Mouse (Mus musculus) layer of hippocampus, adult 2 months (tissue): ENCODE data around the gene Lmx1a. TPM values are rescaled to one million over a fixed set of nuclear protein-coding genes. Genes with fewer than 3 reads are reported as not detected.

Experiments
- DNase-seq, 2 experiments: peaks; one replicate each; pipeline ENCODE4 v3.0.0; 2022; ENCODE audit warnings: low spot score in 2 of 2
- H3K27ac ChIP-seq: fragments of 200-600 bp; 2 replicates; pipeline ENCODE4 v1.8.1; 2022
- H3K4me3 ChIP-seq: fragments of 200-600 bp; 2 replicates; pipeline ENCODE4 v1.8.1; 2022; ENCODE audit warnings: mild to moderate bottlenecking
- CTCF ChIP-seq: fragments of 200-600 bp; conservative IDR thresholded peaks from 2 replicates; pipeline ENCODE4 v1.8.1; 2022; ENCODE audit warnings: antibody characterized with exemption, mild to moderate bottlenecking, moderate library complexity
- total RNA-seq, 2 experiments: library from RNA; stranded (reverse); gene quantifications; 2 replicates each; pipeline ENCODE4 v1.2.3; 2021

Gene Lmx1a
- total RNA-seq, 2 experiments from 2014 or later = 0.10 to 0.33 TPM

- peak; percentile 88 for TF ChIP-seq CTCF
- DNase-seq = peak in 1 of 2 experiments; percentile 64
- Histone ChIP-seq H3K27ac (no peak overlapping the region), H3K4me3 (no peak overlapping the region)
Measured at GRCm38 (mm10) chr1:167781787-167782484, 92.9 kb downstream of the Lmx1a start.

- H3K4me3 ChIP-seq = no peak overlapping the region
- TF ChIP-seq CTCF = no peak
- no peak for DNase-seq
- H3K27ac ChIP-seq = no peak overlapping the region
Measured at GRCm38 (mm10) chr1:167784067-167784466, 95.0 kb downstream of the Lmx1a start.

- Histone ChIP-seq H3K4me3 (no peak overlapping the region), H3K27ac (no peak overlapping the region)
- no peak for DNase-seq
- TF ChIP-seq CTCF = no peak
Measured at GRCm38 (mm10) chr1:167788684-167789413, 99.8 kb downstream of the Lmx1a start.

GRCm38 (mm10) chr1:167789448-167789847 lies 100.4 kb downstream of the Lmx1a start:
- no peak for TF ChIP-seq CTCF
- H3K4me3 ChIP-seq = no peak overlapping the region
- no peak overlapping the region for H3K27ac ChIP-seq
- DNase-seq = no peak

GRCm38 (mm10) chr1:167790688-167791087 lies 101.7 kb downstream of the Lmx1a start:
- no peak for DNase-seq
- no peak overlapping the region for H3K27ac ChIP-seq

GRCm38 (mm10) chr1:167791221-167791620 lies 102.2 kb downstream of the Lmx1a start:
- no peak overlapping the region for H3K27ac ChIP-seq
- no peak overlapping the region for H3K4me3 ChIP-seq
- TF ChIP-seq CTCF = no peak
- no peak for DNase-seq

More at GRCm38 (mm10) chr1:167790688-167791087, 101.7 kb downstream of the Lmx1a start:
- no peak overlapping the region for H3K4me3 ChIP-seq
- no peak for TF ChIP-seq CTCF

- TF ChIP-seq CTCF = no peak
- Histone ChIP-seq H3K4me3 (no peak overlapping the region), H3K27ac (no peak overlapping the region)
- no peak for DNase-seq
Measured at GRCm38 (mm10) chr1:167801923-167802322, 112.9 kb downstream of the Lmx1a start.

- peak; percentile 45 to 60 for DNase-seq
- Histone ChIP-seq H3K27ac (peak overlapping the region; percentile 46; the same call in 1 of the 2 replicates), H3K4me3 (peak overlapping the region; percentile 55)
- no peak for TF ChIP-seq CTCF
Measured at GRCm38 (mm10) chr1:167802510-167803271, 113.7 kb downstream of the Lmx1a start.

GRCm38 (mm10) chr1:167803351-167803981 lies 114.4 kb downstream of the Lmx1a start:
- no peak for TF ChIP-seq CTCF
- DNase-seq = no peak
- H3K27ac ChIP-seq = no peak overlapping the region
- peak overlapping the region; percentile 55 for H3K4me3 ChIP-seq

GRCm38 (mm10) chr1:167804836-167805235 lies 115.8 kb downstream of the Lmx1a start:
- DNase-seq = no peak
- no peak for TF ChIP-seq CTCF
- Histone ChIP-seq H3K4me3 (no peak overlapping the region), H3K27ac (no peak overlapping the region)

GRCm38 (mm10) chr1:167811141-167811540 lies 122.1 kb downstream of the Lmx1a start:
- no peak for DNase-seq
- TF ChIP-seq CTCF = no peak
- Histone ChIP-seq H3K4me3 (no peak overlapping the region), H3K27ac (no peak overlapping the region)

- DNase-seq = no peak
- TF ChIP-seq CTCF = no peak
- H3K27ac ChIP-seq = no peak overlapping the region
- H3K4me3 ChIP-seq = no peak overlapping the region
Measured at GRCm38 (mm10) chr1:167815166-167815565, 126.1 kb downstream of the Lmx1a start.

- TF ChIP-seq CTCF = no peak
- no peak for DNase-seq
- Histone ChIP-seq H3K4me3 (no peak overlapping the region), H3K27ac (no peak overlapping the region)
Measured at GRCm38 (mm10) chr1:167817028-167817427, 128.0 kb downstream of the Lmx1a start.
